Mouse (Mus musculus) embryonic facial prominence, embryonic 11.5 days (tissue): ENCODE measurements around the gene Anln. TPM values are rescaled to one million over a fixed set of nuclear protein-coding genes. Genes with fewer than 3 reads are reported as not detected.
A peak's percentile ranks its signal among the peaks of the same experiment; 100 is the strongest.
"Not testable (repeated sequence)": the region's sequence is repeated elsewhere in the genome, so short reads cannot be mapped to it uniquely, and the experiment has no call there.

Experiments
- ATAC-seq: fragments of 200-750 bp; cut with Nextera tagmentation; replicated peaks from 2 replicates; pipeline ENCODE4 v1.8.0; 2017; ENCODE audit warnings: low read depth; ENCODE audit not compliant: insufficient number of reproducible peaks, low FRiP score, low TSS enrichment
- DNase-seq: peaks from one replicate; pipeline ENCODE4 v3.0.0-alpha.2; 2015; ENCODE audit warnings: low spot score
- H3K27ac ChIP-seq: fragments of 300-500 bp; sonication (generic); replicated peaks from 2 replicates; pipeline ENCODE4 v1.5.1; 2014; ENCODE audit warnings: mild to moderate bottlenecking, low read depth, low read length, control low read depth
- H3K27me3 ChIP-seq: fragments of 300-500 bp; sonication (generic); 2 replicates; pipeline ENCODE4 v1.6.1; 2014; ENCODE audit warnings: mild to moderate bottlenecking, low read length, moderate library complexity, mixed read lengths; ENCODE audit not compliant: control insufficient read depth, insufficient read depth
- H3K36me3 ChIP-seq: fragments of 300-500 bp; sonication (generic); replicated peaks from 2 replicates; pipeline ENCODE4 v1.6.1; 2014; ENCODE audit warnings: low read depth, mild to moderate bottlenecking, low read length, moderate library complexity, mixed read lengths; ENCODE audit not compliant: control insufficient read depth, insufficient read depth
- H3K4me1 ChIP-seq: fragments of 300-500 bp; sonication (generic); 2 replicates; pipeline ENCODE4 v1.6.1; 2014; ENCODE audit warnings: low read length, mixed read lengths; ENCODE audit not compliant: control insufficient read depth, insufficient read depth
- H3K4me2 ChIP-seq: fragments of 300-500 bp; sonication (generic); 2 replicates; pipeline ENCODE4 v1.6.1; 2014; ENCODE audit warnings: low read depth, mild to moderate bottlenecking, control low read depth, low read length, moderate library complexity
- H3K4me3 ChIP-seq: fragments of 300-500 bp; sonication (generic); 2 replicates; pipeline ENCODE4 v1.5.1; 2014; ENCODE audit warnings: low read depth, low read length, control low read depth
- H3K9ac ChIP-seq: fragments of 300-500 bp; sonication (generic); replicated peaks from 2 replicates; pipeline ENCODE4 v1.6.1; 2014; ENCODE audit warnings: mild to moderate bottlenecking, control low read depth, low read length
- H3K9me3 ChIP-seq: fragments of 300-500 bp; sonication (generic); replicated peaks from 2 replicates; pipeline ENCODE4 v1.6.1; 2016; ENCODE audit warnings: mild to moderate bottlenecking, low read length, inconsistent platforms, mixed read lengths; ENCODE audit not compliant: control insufficient read depth
- WGBS: fragments of 180-500 bp; shearing (Covaris S2); extraction: QIAGEN DNeasy Blood & Tissue Kit; methylation state at CpG from one replicate; pipeline ENCODE4 v1.1.7; 2014; 5-methylcytosine and 5-hydroxymethylcytosine counted together
- polyA plus RNA-seq: library from polyadenylated mRNA; unstranded; fragments of >200 nt; fragmentation: Nextera tagmentation; extraction: Ambion mirVana; gene quantifications from 2 replicates; pipeline ENCODE4 v1.2.1, GENCODE M21; 2014

Gene Anln
- polyA plus RNA-seq, 1 experiment from 2014 or later, result 63.4 TPM

GRCm38 (mm10) chr9:22411002-22411857, 22.2 kb upstream of the Anln start, which contains the start of gene 9530077C05Rik:
TSS of gene 9530077C05Rik (plus strand) at chr9:22411513.
- DNase-seq (peak; percentile 98), ATAC-seq (peak; percentile 97)
- peak within 1 kb of the TSS; percentile 61 for H3K9ac ChIP-seq
- peak within 1 kb of the TSS; percentile 46 for H3K4me3 ChIP-seq
- H3K4me2 ChIP-seq, result peak within 1 kb of the TSS; percentile 66
- H3K36me3 ChIP-seq, result no peaks in the 10 kb centered on the region
- no peaks in the 10 kb centered on the region for H3K27me3 ChIP-seq
- no peaks in the 10 kb centered on the region for H3K4me1 ChIP-seq
- H3K9me3 ChIP-seq, result no peaks in the 10 kb centered on the region
- no peak within 1 kb of the TSS for H3K27ac ChIP-seq
- 1% methylated on average over 42 of the region's 43 CpGs for WGBS

GRCm38 (mm10) chr9:22409501-22409900, 20.5 kb upstream of the Anln start:
- Histone ChIP-seq H3K9me3 (no peaks in the 10 kb centered on the region), H3K4me1 (no peaks in the 10 kb centered on the region), H3K27ac (no peak overlapping the region), H3K9ac (no peak overlapping the region), H3K4me2 (no peak overlapping the region), H3K4me3 (no peak overlapping the region), H3K27me3 (no peaks in the 10 kb centered on the region), H3K36me3 (no peaks in the 10 kb centered on the region)
- DNase-seq, result no peak
- WGBS, result 76% methylated on average over 7 of the region's 7 CpGs
- no peak for ATAC-seq

GRCm38 (mm10) chr9:22408344-22408743, 19.4 kb upstream of the Anln start:
- ATAC-seq, H3K9me3 ChIP-seq: not testable (repeated sequence)
- 28% methylated on average over 4 of the region's 4 CpGs for WGBS

GRCm38 (mm10) chr9:22407633-22408032, 18.6 kb upstream of the Anln start:
- H3K9ac ChIP-seq, H3K4me1 ChIP-seq, ATAC-seq, H3K36me3 ChIP-seq, H3K9me3 ChIP-seq, H3K4me2 ChIP-seq, H3K27me3 ChIP-seq, H3K4me3 ChIP-seq, H3K27ac ChIP-seq, DNase-seq: not testable (repeated sequence)
- WGBS, result 91% methylated on average over 2 of the region's 4 CpGs

More at GRCm38 (mm10) chr9:22408344-22408743, 19.4 kb upstream of the Anln start:
- H3K9ac ChIP-seq, H3K27ac ChIP-seq, H3K36me3 ChIP-seq, H3K27me3 ChIP-seq, H3K4me2 ChIP-seq, H3K4me3 ChIP-seq, H3K4me1 ChIP-seq: not testable (repeated sequence)
- peak; percentile 20 for DNase-seq

- ATAC-seq, result no peak
- no peaks in the 10 kb centered on the region for H3K4me1 ChIP-seq
- 78% methylated on average over 3 of the region's 3 CpGs for WGBS
Observed at GRCm38 (mm10) chr9:22405414-22405813, 16.4 kb upstream of the Anln start.

GRCm38 (mm10) chr9:22403501-22403900, 14.5 kb upstream of the Anln start:
- not testable (repeated sequence) for H3K36me3 ChIP-seq, DNase-seq, H3K27me3 ChIP-seq, H3K27ac ChIP-seq, H3K9me3 ChIP-seq, H3K9ac ChIP-seq, H3K4me3 ChIP-seq, H3K4me1 ChIP-seq, H3K4me2 ChIP-seq, ATAC-seq
- 56% methylated on average over 2 of the region's 2 CpGs for WGBS

More at GRCm38 (mm10) chr9:22405414-22405813, 16.4 kb upstream of the Anln start:
- no peak overlapping the region for H3K4me3 ChIP-seq
- no peak for DNase-seq
- H3K9ac ChIP-seq, result no peak overlapping the region
- H3K4me2 ChIP-seq, result no peak overlapping the region
- no peaks in the 10 kb centered on the region for H3K9me3 ChIP-seq
- H3K27ac ChIP-seq, result no peak overlapping the region
- H3K27me3 ChIP-seq, result no peaks in the 10 kb centered on the region
- H3K36me3 ChIP-seq, result no peaks in the 10 kb centered on the region

- Histone ChIP-seq H3K4me3 (no peak overlapping the region), H3K4me2 (no peak overlapping the region), H3K4me1 (no peaks in the 10 kb centered on the region), H3K27ac (no peak overlapping the region), H3K9ac (no peak overlapping the region), H3K27me3 (no peaks in the 10 kb centered on the region), H3K9me3 (no peaks in the 10 kb centered on the region), H3K36me3 (no peaks in the 10 kb centered on the region)
- ATAC-seq (no peak), DNase-seq (no peak)
- 76% methylated on average over 3 of the region's 3 CpGs for WGBS
Observed at GRCm38 (mm10) chr9:22402976-22403375, 14.0 kb upstream of the Anln start.

- ATAC-seq, result no peak
- Histone ChIP-seq H3K9ac (no peak overlapping the region), H3K4me1 (no peaks in the 10 kb centered on the region), H3K27me3 (no peaks in the 10 kb centered on the region), H3K4me3 (no peak overlapping the region), H3K9me3 (no peaks in the 10 kb centered on the region), H3K27ac (no peak overlapping the region), H3K4me2 (no peak overlapping the region), H3K36me3 (no peaks in the 10 kb centered on the region)
- WGBS, result 82% methylated on average over 6 of the region's 6 CpGs
- DNase-seq, result no peak
Observed at GRCm38 (mm10) chr9:22402001-22402400, 13.0 kb upstream of the Anln start.
